Mouse (Mus musculus) thymus, postnatal 0 days (tissue): ENCODE results near the gene Frat1. TPM values are rescaled to one million over a fixed set of nuclear protein-coding genes. Genes with fewer than 3 reads are reported as not detected.
A peak's percentile ranks its signal among the peaks of the same experiment; 100 is the strongest.

Experiments used
- DNase-seq: peaks from one replicate; pipeline ENCODE4 v3.0.0-alpha.2; 2015; ENCODE audit warnings: low spot score
- polyA plus RNA-seq: library from polyadenylated mRNA; unstranded; fragments of >200 nt; fragmentation: Nextera tagmentation; extraction: Ambion mirVana; gene quantifications from 2 replicates; pipeline ENCODE4 v1.2.1, GENCODE M21; 2015

The Frat1 gene
- polyA plus RNA-seq, 1 experiment from 2014 or later, result 21.3 TPM

DNA sequence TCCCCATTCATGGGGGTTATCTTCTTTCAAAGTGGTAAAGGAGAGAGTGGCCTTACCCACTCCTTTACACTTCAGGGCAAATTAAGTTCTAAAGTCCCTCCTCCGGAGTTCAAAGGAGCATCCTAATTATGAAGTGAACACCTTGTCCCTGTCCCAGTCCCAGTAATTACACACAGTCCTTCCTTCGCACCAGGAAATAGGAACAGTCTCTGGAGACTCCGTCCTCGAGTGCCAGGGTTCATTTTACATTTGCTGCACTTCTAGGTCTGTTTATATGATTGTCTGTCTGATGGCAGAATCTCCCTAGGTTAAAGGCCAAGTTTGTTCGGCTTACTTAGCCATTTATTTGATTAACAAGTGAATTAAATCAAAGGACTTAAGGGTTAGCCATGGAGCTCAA, 13.4 kb upstream of the Frat1 start:
- DNase-seq, result no peak

DNA sequence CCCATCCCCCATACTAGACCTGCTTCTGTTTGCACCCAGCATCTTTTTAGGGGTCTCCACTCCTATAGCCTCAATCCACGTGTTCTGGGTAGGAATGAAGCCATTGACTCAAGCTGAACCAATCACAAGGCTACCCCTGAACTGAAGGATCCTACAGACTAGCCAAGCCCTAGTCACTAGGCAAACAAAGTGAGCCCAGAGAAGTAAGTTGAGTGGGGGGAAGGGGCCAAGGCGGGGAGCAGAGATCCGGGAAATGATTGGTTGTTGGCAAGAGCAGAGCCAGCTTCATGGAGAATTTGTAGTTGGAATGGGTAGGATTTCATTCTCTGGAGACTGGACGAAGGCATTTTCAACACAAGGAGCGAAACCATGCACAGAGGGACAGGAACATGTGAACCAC, 12.9 kb upstream of the Frat1 start:
- no peak for DNase-seq

- DNase-seq, result no peak
Measured at GRCm38 (mm10) chr19:41817325-41817724, 12.4 kb upstream of the Frat1 start.

DNA sequence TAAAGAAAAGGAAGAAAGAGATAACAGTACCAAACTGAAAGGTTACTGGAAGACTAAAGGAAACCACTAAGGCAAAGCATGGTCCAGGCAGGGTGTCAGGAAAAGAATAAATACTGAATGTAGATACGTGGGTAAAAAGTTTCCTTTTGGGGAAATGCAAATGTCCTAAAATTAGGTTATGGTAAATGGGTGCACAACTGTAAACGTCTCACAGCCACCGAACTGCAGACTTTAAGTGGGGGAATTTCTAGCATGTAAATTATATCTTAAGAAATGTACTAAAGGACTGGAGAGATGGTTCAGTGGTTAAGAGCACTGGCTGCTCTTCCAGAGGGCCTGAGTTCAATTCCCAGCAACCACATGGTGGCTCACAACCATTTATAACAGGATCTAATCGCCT, 11.0 kb upstream of the Frat1 start:
- DNase-seq, result no peak

GRCm38 (mm10) chr19:41821436-41821835, 8.3 kb upstream of the Frat1 start:
- DNase-seq, result no peak

- DNase-seq, result no peak
Measured at GRCm38 (mm10) chr19:41822589-41822988, 7.2 kb upstream of the Frat1 start.

DNA sequence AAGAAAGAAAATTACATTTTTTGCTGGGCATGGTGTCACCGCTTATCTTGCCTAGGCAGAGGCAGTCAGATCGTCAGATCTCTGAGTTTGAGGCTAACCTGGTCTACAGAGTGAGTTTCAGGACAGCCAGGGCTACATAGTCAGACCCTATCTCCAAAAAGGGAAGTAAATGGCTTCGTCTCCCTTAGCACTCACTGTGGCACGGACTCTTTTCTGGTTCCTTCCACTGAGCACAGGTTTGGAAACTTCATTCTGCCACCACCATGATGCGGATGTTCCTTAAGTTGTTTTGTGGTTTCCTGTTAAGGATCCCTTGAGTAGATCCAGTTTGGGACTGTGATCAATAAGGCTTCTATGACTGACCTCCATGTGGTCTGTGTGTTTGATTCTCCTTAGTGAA, 4.8 kb upstream of the Frat1 start:
- DNase-seq, result no peak

- DNase-seq, result no peak
Measured at GRCm38 (mm10) chr19:41826529-41826928, 3.2 kb upstream of the Frat1 start.

GRCm38 (mm10) chr19:41828941-41829340, 829 bp upstream of the Frat1 start:
- no peak for DNase-seq

DNA sequence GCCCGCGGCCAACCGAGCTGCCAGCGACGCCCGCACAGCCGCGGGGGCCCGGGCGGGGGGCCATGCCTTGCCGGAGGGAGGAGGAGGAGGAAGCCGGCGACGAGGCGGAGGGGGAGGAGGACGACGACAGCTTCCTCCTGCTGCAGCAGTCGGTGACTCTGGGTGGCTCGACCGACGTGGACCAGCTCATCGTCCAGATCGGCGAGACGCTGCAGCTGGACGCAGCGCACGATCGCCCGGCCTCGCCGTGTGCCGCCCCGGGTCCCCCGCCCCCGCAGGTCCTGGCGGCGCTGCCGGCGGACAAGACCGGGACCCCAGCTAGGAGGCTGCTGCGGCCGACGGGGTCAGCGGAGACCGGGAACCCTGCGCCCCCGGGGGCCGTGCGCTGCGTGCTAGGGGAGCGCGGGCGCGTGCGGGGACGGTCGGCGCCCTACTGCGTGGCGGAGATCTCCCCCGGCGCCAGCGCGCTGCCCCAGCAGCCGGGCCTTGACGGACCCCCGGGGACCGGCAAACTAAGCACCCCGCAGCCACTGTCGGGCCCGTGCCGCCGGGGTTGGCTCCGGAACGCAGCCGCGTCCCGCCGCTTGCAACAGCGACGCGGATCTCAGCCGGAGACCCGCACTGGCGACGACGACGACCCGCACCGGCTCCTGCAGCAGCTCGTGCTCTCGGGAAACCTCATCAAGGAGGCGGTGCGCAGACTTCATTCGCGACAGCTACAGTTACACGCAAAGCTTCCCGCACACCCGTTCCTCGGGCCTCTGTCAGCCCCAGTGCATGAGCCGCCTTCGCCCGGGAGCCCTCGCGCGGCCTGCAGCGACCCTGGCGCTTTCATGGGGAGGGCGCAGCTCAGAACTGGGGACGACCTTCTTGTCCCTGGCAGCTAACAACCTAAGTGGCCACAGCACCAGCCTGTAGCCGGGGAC, 599 bp downstream of the Frat1 start:
- peak; percentile 75 for DNase-seq

GRCm38 (mm10) chr19:41831101-41831570, 1.4 kb downstream of the Frat1 start:
- no peak for DNase-seq

DNA sequence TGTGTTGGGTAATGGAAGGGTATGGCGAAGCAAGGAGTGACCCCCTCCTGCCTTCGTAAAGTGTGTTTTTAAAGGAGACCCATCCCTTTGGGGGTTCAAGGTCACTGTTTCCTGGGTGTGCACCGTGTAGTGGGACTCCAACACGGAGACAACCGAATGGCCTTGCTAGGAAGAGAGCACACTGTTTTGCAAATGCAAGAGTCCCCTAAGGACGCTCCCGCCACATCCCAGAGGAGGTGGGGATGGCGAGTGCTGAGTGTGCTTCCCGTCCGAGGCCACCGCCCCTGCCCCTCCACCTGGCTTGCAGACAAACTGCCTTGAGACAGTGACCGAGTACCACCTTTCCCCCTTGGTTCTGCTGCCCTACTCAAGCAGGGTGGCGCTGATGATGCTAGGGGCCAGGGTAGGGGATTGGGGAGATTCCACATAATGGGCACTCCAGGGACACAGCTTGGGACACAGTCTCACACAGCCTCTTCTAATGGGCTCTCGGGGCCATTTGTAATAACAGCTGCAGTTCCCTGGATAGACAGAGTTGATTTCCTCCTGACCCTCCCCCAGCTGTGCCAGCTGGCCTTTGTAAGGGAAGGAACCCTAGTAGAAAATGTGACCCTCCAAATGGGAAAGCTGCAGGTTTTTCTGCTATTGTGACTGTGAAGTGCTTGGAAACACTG, 2.1 kb downstream of the Frat1 start:
- no peak for DNase-seq

GRCm38 (mm10) chr19:41832501-41833201, 2.9 kb downstream of the Frat1 start:
- no peak for DNase-seq

DNA sequence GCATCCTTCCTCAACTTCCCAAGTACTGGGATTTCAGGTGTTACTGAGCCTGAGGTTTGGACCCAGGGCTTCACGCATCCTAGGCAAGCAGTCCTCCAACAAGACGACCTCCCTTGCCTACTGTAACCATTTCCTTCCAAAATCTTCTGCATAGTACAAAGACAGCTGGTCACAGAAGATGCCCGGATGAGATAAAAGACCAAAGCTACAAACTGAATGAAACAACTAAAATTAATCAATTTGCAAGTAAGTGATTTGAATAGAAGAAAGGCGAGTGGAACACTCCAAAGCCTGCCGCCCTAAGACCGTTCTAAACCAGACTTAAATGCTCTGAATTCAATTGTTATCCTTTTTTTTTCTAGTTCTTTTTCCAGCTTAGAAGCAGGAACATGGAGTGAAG, 5.6 kb downstream of the Frat1 start:
- no peak for DNase-seq

- no peak for DNase-seq
Measured at GRCm38 (mm10) chr19:41835816-41836215, 6.0 kb downstream of the Frat1 start.

DNA sequence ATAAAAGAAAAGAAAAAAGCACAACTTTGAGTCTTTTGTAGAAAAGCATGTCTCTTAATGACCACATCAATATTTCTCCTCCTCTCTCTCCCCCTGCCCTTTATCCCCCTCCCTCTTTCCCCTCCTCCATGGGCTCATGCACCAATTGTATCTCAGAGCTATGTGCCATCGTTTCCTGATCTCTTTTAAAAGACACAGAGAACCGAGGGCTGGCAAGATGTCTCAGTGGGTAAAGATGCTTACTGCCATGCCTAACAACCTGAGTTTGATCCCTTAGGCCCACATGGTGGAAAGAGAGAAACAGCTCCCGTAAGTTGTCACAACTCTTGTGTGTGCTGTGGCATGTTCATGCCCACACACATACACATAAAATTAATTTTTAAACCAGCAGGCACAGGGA, 6.9 kb downstream of the Frat1 start:
- no peak for DNase-seq

DNA sequence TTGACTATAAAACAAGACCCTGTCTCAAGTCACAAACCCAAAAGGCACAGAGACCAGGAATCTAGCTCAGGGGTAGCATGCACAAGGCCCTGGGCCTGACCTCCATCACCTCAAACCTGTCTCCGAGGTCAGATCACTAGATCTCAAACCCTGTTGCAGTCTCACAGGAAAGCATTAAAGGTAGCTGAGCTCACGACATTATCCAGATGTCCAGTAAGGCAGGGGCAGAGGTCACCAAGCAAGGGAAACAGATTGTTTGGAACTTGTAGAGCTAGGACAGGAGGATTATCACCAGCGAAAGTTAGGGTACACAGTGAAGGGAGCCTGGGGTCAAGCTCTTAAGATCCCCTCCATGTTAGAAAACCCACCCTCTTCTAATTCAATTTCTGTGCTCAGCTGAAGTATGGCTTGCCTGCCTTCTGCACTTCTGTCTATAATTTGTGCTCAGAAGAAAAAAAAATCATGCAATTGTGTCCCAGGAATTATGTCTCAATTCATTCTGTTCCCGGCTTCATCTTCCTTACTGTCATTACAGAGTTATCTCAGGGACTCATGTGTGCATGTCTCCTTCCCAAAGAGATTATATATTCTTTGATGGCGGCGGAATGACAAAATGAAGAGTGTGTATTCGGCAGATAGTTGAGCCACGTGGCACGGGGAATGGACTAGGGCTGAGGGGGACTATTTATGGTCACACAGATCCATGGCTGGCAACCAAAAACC, 7.6 kb downstream of the Frat1 start:
- no peak for DNase-seq

DNA sequence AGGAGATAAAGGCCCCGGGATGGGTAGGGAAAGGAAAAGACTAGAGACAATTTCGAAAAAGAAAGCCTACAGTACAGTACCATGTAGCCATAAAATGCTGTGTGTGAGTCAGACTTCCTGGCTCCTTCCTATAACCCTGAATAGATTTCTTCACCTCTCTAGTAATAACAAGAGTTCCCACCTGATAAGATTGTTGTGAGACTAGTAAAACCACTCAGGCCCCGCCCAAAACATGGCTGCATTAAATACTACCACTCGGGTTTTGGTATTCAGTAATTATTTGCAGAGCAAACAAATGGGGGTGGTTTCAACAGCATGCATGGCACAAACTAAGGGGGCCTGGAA, 8.1 kb downstream of the Frat1 start:
- no peak for DNase-seq

DNA sequence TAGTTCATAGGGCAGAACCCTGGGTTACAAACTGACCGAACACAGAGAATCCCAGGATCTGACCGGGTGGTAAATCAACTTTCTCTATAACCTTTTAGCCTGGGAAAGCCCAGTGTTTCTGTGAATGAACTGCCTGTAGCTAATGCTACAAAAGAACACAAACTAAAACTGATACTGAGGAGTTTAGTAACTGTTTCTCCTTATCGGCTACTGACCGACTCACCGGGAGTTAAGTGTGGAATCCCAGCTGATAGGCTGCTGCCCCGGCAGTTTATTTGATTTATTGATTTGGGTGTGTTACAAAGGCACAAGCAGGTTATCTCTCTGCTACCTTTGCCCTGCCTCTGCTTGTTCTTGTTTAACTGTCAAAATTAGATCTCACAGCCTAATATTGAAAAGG, 9.0 kb downstream of the Frat1 start:
- no peak for DNase-seq

- no peak for DNase-seq
Measured at GRCm38 (mm10) chr19:41839685-41840084, 9.9 kb downstream of the Frat1 start.

DNA sequence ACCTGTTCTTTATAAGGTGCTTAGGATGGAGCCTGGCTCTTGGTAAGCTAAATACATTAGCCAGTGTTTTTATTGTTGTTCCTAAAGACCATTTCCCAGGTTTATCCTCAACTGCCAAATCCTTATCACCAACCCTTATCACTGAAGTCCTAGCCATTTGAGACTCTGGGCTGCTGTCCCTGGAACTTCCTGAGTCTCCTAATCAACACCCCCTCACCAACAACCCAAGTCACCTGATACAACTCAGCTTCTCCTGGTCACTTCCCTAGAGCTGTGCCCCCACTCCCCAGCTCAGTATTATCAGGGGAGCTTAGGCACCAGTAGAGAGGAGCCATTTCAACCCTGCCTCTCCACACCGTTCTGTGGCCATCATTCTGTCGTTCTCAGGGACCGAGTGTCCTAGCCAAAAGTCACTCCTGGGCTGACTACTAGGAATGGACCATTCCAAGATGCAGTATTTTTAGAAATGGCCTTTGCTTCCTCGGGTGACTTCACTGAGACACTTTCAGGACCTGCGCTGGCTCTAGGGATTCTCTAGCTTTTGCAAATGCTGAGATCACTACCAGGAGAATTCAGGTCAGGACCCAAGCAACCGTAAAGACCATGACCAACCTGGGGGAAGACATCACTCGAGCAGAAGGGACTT, 11.5 kb downstream of the Frat1 start:
- no peak for DNase-seq
